Mouse (Mus musculus): ENCODE measurements at regions not wholly inside any gene's neighbourhood (a gene's known extent, or its start where the extent isn't known, plus 50 kb on each side); places are given as distances from the start of the nearest gene placed in this dataset.

- no peak for TF ChIP-seq CTCF (IDR thresholded peaks at IDR 0.05; ENCODE audit: control insufficient read depth, insufficient read depth, insufficient read length)
- TF ChIP-seq CEBPB (IDR thresholded peaks at IDR 0.05; ENCODE audit: low read depth): no peak
- no peak for TF ChIP-seq MAX (IDR thresholded peaks at IDR 0.05)
- no peak for TF ChIP-seq FOSL1 (IDR thresholded peaks at IDR 0.05; ENCODE audit: insufficient read depth, low read length, poor library complexity, severe bottlenecking)
- TF ChIP-seq MYOG (IDR thresholded peaks at IDR 0.05; ENCODE audit: control insufficient read depth, extremely low read depth, insufficient read length): no peak
- no peak for TF ChIP-seq USF1 (IDR thresholded peaks at IDR 0.05; ENCODE audit: low read depth)
These were observed 1316.7 kb upstream of the Tacstd2 start for GRCm38 (mm10) chr6:68852286-68852685.

All from C2C12 (cell line).